Mouse (Mus musculus) c-Kit-positive CD71-positive TER-119-positive erythroid progenitor cells, embryonic 14.5 days (primary cell): ENCODE results near the gene Tesc.

Source experiments
- DNase-seq: peaks from one replicate; pipeline ENCODE4 v3.0.0-alpha.2; 2013; ENCODE audit warnings: low spot score

Gene Tesc

GRCm38 (mm10) chr5:118076721-118077592 is 49.4 kb downstream of the Tesc start:
- DNase-seq = no peak

DNA sequence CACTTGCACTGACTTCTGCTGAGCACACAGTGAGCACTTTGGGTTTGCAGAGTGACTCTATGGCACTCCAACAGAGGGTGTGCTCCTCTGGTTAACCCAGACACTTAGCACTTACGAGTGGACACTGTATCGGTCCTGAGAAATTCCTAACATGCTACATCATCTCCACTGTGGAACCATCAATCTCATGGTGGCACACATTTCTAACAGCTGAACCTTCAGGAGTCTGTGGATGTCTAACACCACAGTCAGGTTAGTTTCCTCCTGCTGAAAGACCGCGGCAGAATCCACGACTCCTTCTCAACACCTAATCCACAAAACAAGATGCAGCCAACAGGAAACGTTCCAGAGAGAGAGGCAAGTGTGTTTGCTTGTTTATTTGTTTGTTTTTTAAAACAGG is 51.0 kb downstream of the Tesc start:
- DNase-seq = no peak

GRCm38 (mm10) chr5:118079354-118079753 is 51.8 kb downstream of the Tesc start:
- no peak for DNase-seq

- no peak for DNase-seq
Measured at GRCm38 (mm10) chr5:118079839-118080250, 52.3 kb downstream of the Tesc start.

- DNase-seq = no peak
Measured at GRCm38 (mm10) chr5:118081374-118081949, 53.9 kb downstream of the Tesc start.

DNA sequence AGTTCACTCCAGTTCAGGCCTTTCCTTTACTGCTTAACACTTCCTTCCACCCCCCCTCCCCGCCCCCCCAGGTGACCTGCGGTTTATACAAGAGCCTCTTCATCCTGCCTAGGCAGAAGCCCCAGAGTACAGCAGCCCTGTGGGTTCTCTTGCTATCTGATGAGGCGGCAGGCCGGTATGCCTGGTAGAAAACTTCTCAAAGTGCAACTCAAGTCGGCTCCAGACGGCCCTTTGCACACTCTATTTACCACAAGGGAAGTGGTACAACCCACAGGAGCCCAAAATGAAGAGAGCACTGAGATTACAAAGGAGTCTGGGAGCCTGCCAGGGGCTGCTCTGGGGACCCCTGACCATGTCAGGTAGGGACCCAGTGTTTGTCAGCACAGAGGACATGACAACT is 54.5 kb downstream of the Tesc start:
- no peak for DNase-seq

DNA sequence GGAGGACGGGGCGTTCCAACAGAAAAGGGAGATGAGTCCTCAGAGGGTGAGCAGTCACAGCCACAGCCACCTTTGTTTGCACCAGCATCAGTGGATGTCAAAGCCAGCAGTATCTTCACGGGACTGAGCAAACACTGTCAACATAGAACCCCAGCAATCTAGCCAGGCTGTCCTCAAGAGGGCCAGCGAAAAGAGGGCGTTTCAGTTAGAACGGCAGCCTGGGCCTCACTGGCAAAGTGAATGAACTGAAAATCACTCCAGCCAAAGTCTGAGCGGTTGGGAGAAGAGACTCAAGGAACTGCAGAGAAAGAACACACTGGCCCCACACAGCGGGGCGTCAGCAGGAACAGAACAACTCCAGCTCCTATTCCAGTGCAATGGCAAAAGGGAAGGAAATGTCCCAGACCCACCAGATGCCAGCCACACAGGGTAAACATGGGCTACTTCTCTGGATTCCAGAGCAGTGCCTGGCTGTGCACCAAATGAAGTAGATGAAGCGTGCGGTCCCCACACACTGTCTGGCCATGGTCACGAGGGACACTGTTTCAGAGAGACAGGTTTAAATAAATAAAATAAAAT is 55.6 kb downstream of the Tesc start:
- DNase-seq = no peak

- DNase-seq = no peak
Measured at GRCm38 (mm10) chr5:118084171-118084727, 56.7 kb downstream of the Tesc start.

DNA sequence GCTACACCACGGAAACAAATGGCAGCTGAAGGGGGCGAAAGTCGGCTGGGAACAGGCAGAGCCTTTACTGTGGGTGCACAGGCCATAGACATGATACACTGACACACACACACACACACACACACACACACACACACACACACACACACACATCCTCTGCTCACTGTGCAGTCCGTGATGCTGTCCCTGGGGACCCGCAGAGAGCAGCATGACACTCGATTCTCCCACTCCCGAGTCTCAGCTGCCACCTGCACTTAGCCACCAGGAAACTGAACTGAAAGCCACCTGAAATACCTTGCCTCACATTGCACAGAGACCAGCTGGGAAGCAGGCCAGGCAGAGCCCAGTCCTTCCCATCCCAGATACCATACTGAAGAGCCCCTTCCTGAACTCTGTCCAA is 57.8 kb downstream of the Tesc start:
- DNase-seq = no peak

DNA sequence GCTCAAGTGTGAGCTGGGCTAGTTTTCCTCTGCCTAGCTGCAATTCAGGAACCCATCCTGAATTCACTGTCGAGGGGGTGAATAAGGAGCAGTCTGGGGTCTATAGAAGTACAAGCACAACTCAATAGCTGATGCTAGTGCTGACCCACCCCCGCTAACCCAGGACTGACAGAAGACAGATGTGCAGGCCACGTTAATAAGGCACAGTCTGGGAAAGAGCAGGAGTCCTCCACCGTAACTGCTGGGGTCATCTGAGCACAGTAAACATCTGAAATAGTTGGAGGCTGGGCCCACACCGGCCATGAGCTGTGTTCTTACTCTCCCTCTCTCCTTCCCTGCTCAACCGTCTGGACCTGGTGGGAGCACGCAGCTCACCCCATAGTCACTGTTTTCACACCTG is 59.4 kb downstream of the Tesc start:
- DNase-seq = no peak

- DNase-seq = no peak
Measured at GRCm38 (mm10) chr5:118089102-118089501, 61.6 kb downstream of the Tesc start.

DNA sequence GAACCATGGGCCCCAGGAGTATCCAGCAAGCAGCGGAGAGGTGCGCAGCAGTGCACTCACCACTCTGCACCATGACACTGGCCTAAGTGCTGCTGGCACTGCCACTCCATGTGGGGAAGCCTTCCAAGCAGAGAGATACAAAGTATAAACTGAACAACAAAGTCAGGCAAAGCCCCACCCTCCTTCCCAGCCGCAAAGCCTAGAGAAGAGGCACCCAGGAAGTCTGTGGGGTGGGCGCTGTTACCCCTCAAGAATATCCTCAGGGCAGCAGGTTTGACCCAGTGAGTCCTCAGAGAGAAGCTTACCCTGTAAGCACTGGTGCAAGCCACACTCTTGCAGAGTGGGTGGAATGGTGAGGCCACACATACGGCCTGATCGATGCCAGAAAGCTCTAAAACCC is 62.6 kb downstream of the Tesc start:
- DNase-seq = no peak

GRCm38 (mm10) chr5:118090837-118091236 is 63.3 kb downstream of the Tesc start:
- peak; percentile 47 for DNase-seq

DNA sequence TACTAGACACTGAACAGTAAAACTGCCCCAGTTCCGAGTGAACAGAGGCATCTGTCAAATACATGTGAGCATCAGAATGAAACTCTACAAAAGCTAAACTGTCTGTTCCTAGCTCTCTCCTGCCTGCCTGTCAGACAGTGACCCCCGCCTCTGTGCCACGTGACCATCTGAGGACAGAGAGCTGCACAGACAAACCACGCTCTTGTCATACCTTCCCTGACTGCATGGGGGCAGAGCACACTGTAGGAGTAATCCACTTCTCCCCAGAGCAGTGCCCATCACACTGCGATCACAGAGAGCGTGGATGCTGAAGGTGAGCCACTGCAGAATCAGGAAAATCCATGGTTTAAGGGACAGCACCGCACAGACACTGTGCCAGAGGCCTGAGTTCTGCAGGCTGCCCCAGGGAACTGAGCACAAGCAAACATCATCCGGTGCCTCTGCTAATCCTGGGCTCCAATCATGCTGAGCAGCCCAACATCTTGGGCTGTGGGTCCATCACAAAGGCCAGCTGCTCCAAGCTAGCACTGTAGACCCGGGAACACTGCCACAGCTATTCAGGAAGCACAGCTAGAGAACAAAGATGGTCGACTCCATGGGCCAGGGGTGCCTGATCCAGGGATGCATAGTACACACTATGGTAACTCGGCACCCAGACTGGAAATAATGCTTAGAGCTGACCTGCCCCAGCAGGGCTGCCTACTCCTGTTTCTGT is 65.9 kb downstream of the Tesc start:
- no peak for DNase-seq

GRCm38 (mm10) chr5:118095433-118095832 is 67.9 kb downstream of the Tesc start:
- no peak for DNase-seq

DNA sequence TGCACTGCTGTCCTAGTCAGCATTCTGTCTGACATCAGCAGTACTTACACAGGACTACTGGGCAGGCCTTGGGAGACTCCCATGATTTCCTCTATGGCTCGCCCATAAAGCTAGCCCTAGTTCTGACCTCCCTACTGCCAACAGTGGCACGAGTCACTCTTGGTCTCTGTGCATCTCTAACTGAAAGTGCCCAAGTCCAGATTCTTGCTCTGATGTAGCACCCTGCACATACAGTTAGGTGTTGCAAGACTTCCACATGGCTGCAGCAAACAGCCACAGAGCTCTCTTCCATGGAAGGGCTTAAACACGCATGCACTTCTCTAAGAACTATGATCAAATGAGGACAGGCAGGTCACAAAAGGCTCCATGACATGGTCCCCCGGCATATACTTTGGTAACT is 68.3 kb downstream of the Tesc start:
- no peak for DNase-seq

- no peak for DNase-seq
Measured at GRCm38 (mm10) chr5:118096317-118096716, 68.8 kb downstream of the Tesc start.

- no peak for DNase-seq
Measured at GRCm38 (mm10) chr5:118099069-118099869, 71.7 kb downstream of the Tesc start.

- DNase-seq = no peak
Measured at GRCm38 (mm10) chr5:118099870-118100478, 72.4 kb downstream of the Tesc start.

DNA sequence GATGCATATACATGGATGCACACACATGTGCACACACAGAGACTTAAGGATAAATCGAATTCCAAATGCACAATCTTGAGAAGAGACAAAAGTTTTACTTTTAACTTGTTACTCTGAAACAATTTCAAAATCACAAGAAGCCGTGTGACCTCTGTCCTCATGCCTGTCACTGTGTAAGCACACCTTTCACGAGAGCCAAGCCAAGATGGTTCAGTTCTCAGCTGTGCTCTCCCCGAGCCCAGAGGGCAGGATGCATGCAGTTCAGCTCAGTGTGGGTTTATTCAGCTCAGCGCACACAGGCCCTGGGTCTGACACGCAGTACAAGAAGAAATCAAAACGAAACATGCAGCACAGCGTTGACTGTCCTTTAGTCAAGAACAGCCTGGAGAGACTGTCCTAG is 78.0 kb downstream of the Tesc start:
- no peak for DNase-seq

GRCm38 (mm10) chr5:118106667-118107066 is 79.1 kb downstream of the Tesc start:
- DNase-seq = no peak
